Mouse (Mus musculus) cerebellum, adult (tissue): ENCODE results near the gene AL731706.1.
"Not testable (repeated sequence)": the region's sequence is repeated elsewhere in the genome, so short reads cannot be mapped to it uniquely, and the experiment has no call there.

Experiments used
- ATAC-seq: cut with Nextera tagmentation; 2 replicates; pipeline ENCODE4 v1.9.2; 2017; ENCODE audit warnings: mild to moderate bottlenecking, moderate library complexity, mixed read lengths; ENCODE audit not compliant: insufficient number of reproducible peaks, low FRiP score, low TSS enrichment

The AL731706.1 gene

GRCm38 (mm10) chr2:136891068-136891950 lies at the start of gene AL731706.1, which contains the start of the genes Slx4ip and Mkks:
Gene AL731706.1 (minus strand): TSS chr2:136891389.
Gene Slx4ip (plus strand): TSS chr2:136891218.
Gene Mkks (minus strand): TSS chr2:136891389.
- peak; percentile 92 for ATAC-seq

GRCm38 (mm10) chr2:136938249-136938648 lies 47.1 kb upstream of the AL731706.1 start:
- ATAC-seq = no peak

GRCm38 (mm10) chr2:136936391-136937288 lies 45.5 kb upstream of the AL731706.1 start:
- no peak for ATAC-seq

- peak; percentile 49; the same call in 1 of the 2 replicates for ATAC-seq
Measured at GRCm38 (mm10) chr2:136921003-136921408, 29.8 kb upstream of the AL731706.1 start.

GRCm38 (mm10) chr2:136920257-136920993 lies 29.2 kb upstream of the AL731706.1 start:
- ATAC-seq = no peak

- ATAC-seq = no peak
Measured at GRCm38 (mm10) chr2:136919433-136919832, 28.2 kb upstream of the AL731706.1 start.

- ATAC-seq = peak; percentile 74
Measured at GRCm38 (mm10) chr2:136914334-136914902, 23.2 kb upstream of the AL731706.1 start.

GRCm38 (mm10) chr2:136913021-136913420 lies 21.8 kb upstream of the AL731706.1 start:
- no peak for ATAC-seq

- ATAC-seq = no peak
Measured at GRCm38 (mm10) chr2:136911958-136912411, 20.8 kb upstream of the AL731706.1 start.

GRCm38 (mm10) chr2:136909298-136909697 lies 18.1 kb upstream of the AL731706.1 start:
- ATAC-seq = no peak

- no peak for ATAC-seq
Measured at GRCm38 (mm10) chr2:136908596-136908995, 17.4 kb upstream of the AL731706.1 start.

GRCm38 (mm10) chr2:136896131-136896530 lies 4.9 kb upstream of the AL731706.1 start:
- ATAC-seq = no peak

- ATAC-seq = no peak
Measured at GRCm38 (mm10) chr2:136894494-136894893, 3.3 kb upstream of the AL731706.1 start.

- peak; percentile 83 for ATAC-seq
Measured at GRCm38 (mm10) chr2:136891951-136892371, 772 bp upstream of the AL731706.1 start.

GRCm38 (mm10) chr2:136890716-136891067 lies 497 bp downstream of the AL731706.1 start:
- ATAC-seq = not testable (repeated sequence)

GRCm38 (mm10) chr2:136886846-136887245 lies 4.3 kb downstream of the AL731706.1 start:
- ATAC-seq = no peak

- no peak for ATAC-seq
Measured at GRCm38 (mm10) chr2:136885579-136885978, 5.6 kb downstream of the AL731706.1 start, which contains the start of gene AL731706.2. Gene AL731706.2 (minus strand): TSS chr2:136885679.

- ATAC-seq = no peak
Measured at GRCm38 (mm10) chr2:136854543-136855388, 36.4 kb downstream of the AL731706.1 start.

- no peak for ATAC-seq
Measured at GRCm38 (mm10) chr2:136850366-136850765, 40.8 kb downstream of the AL731706.1 start.
